Mouse (Mus musculus) liver, embryonic 16.5 days (tissue): ENCODE results near the gene Cyth3. TPM values are rescaled to one million over a fixed set of nuclear protein-coding genes. Genes with fewer than 3 reads are reported as not detected.

Experiments used
- ATAC-seq: fragments of 200-750 bp; cut with Nextera tagmentation; 2 replicates; pipeline ENCODE4 v1.8.0; 2017; ENCODE audit warnings: low read depth, mild to moderate bottlenecking, moderate number of reproducible peaks, moderate library complexity
- H3K27ac ChIP-seq: fragments of 300-500 bp; sonication (generic); 2 replicates; pipeline ENCODE4 v1.5.1; 2014; ENCODE audit warnings: mild to moderate bottlenecking, low read length
- H3K27me3 ChIP-seq: fragments of 300-500 bp; sonication (generic); 2 replicates; pipeline ENCODE4 v1.6.1; 2014; ENCODE audit warnings: low read depth, low read length, mixed read lengths; ENCODE audit not compliant: control insufficient read depth, insufficient read depth
- H3K36me3 ChIP-seq: fragments of 300-500 bp; sonication (generic); 2 replicates; pipeline ENCODE4 v1.6.1; 2014; ENCODE audit warnings: mild to moderate bottlenecking; ENCODE audit not compliant: control insufficient read depth, insufficient read depth
- H3K4me1 ChIP-seq: fragments of 300-500 bp; sonication (generic); 2 replicates; pipeline ENCODE4 v1.6.1; 2014; ENCODE audit warnings: low read depth, low read length, mixed read lengths; ENCODE audit not compliant: control insufficient read depth
- H3K4me2 ChIP-seq: fragments of 300-500 bp; sonication (generic); 2 replicates; pipeline ENCODE4 v1.6.1; 2014; ENCODE audit warnings: low read depth, low read length, mixed read lengths
- H3K4me3 ChIP-seq: fragments of 300-500 bp; sonication (generic); 2 replicates; pipeline ENCODE4 v1.5.1; 2014; ENCODE audit warnings: low read depth, mild to moderate bottlenecking, low read length
- H3K9ac ChIP-seq: fragments of 300-500 bp; sonication (generic); 2 replicates; pipeline ENCODE4 v1.6.1; 2014; ENCODE audit warnings: low read depth, low read length
- H3K9me3 ChIP-seq: fragments of 300-500 bp; sonication (generic); replicated peaks from 2 replicates; pipeline ENCODE4 v1.6.1; 2016; ENCODE audit warnings: low read length; ENCODE audit not compliant: control insufficient read depth
- WGBS: fragments of 180-500 bp; shearing (Covaris S2); extraction: QIAGEN DNeasy Blood & Tissue Kit; methylation state at CpG from one replicate; pipeline ENCODE4 v1.1.7; 2014; ENCODE audit not compliant: insufficient replicate concordance; 5-methylcytosine and 5-hydroxymethylcytosine counted together
- polyA plus RNA-seq: library from polyadenylated mRNA; unstranded; fragments of >200 nt; fragmentation: Nextera tagmentation; extraction: Ambion mirVana; gene quantifications from 2 replicates; pipeline ENCODE4 v1.2.1, GENCODE M21; 2015

Cyth3 gene
- polyA plus RNA-seq, 1 experiment from 2014 or later, result 34.7 TPM

- peaks cover 14% of the 10 kb centered on the region for H3K4me1 ChIP-seq
- no peak for ATAC-seq
- H3K27me3 ChIP-seq, result no peaks in the 10 kb centered on the region
- 0 out of 2 replicates have a peak overlapping the region, but pooled peaks have one; percentile 35 for H3K27ac ChIP-seq
- WGBS, result 77% methylated on average over 7 of the region's 7 CpGs
- peaks cover 46% of the 10 kb centered on the region for H3K36me3 ChIP-seq
- no peak overlapping the region for H3K9ac ChIP-seq
- H3K4me3 ChIP-seq, result no peak overlapping the region
- H3K4me2 ChIP-seq, result no peak overlapping the region
- H3K9me3 ChIP-seq, result no peaks in the 10 kb centered on the region
Observed at GRCm38 (mm10) chr5:143706822-143707200, 84.6 kb downstream of the Cyth3 start.

GRCm38 (mm10) chr5:143711326-143711725, 89.1 kb downstream of the Cyth3 start:
- Histone ChIP-seq H3K9ac (no peak overlapping the region), H3K4me1 (no peaks in the 10 kb centered on the region; the same call in 1 of the 2 replicates), H3K4me3 (no peak overlapping the region), H3K4me2 (no peak overlapping the region), H3K27ac (no peak overlapping the region), H3K36me3 (peaks cover 41% of the 10 kb centered on the region), H3K9me3 (no peaks in the 10 kb centered on the region), H3K27me3 (no peaks in the 10 kb centered on the region)
- ATAC-seq, result peak; percentile 69
- WGBS, result 16% methylated on average over 7 of the region's 7 CpGs

- Histone ChIP-seq H3K27me3 (no peaks in the 10 kb centered on the region), H3K9me3 (no peaks in the 10 kb centered on the region), H3K9ac (no peak overlapping the region), H3K4me1 (no peaks in the 10 kb centered on the region), H3K4me3 (no peak overlapping the region), H3K27ac (no peak overlapping the region), H3K4me2 (no peak overlapping the region), H3K36me3 (peaks cover 36% of the 10 kb centered on the region)
- WGBS, result 75% methylated on average over 14 of the region's 14 CpGs
- ATAC-seq, result no peak
Observed at GRCm38 (mm10) chr5:143712011-143712800, 90.0 kb downstream of the Cyth3 start.

- WGBS, result 81% methylated on average over 7 of the region's 7 CpGs
- no peak overlapping the region for H3K4me3 ChIP-seq
- ATAC-seq, result no peak
Observed at GRCm38 (mm10) chr5:143721962-143722361, 99.7 kb downstream of the Cyth3 start.

GRCm38 (mm10) chr5:143730915-143731314, 108.7 kb downstream of the Cyth3 start:
- peaks cover 5% of the 10 kb centered on the region; the same call in 1 of the 2 replicates for H3K36me3 ChIP-seq
- H3K4me2 ChIP-seq, result peak overlapping the region; percentile 99
- H3K4me1 ChIP-seq, result peaks cover 10% of the 10 kb centered on the region
- WGBS, result 8% methylated on average over 6 of the region's 6 CpGs
- H3K27ac ChIP-seq, result peak overlapping the region; percentile 84
- no peaks in the 10 kb centered on the region for H3K27me3 ChIP-seq
- H3K9me3 ChIP-seq, result no peaks in the 10 kb centered on the region
- H3K4me3 ChIP-seq, result peak overlapping the region; percentile 81
- no peak for ATAC-seq
- peak overlapping the region; percentile 91 for H3K9ac ChIP-seq

More at GRCm38 (mm10) chr5:143721962-143722361, 99.7 kb downstream of the Cyth3 start:
- no peak overlapping the region for H3K27ac ChIP-seq
- no peak overlapping the region for H3K4me2 ChIP-seq
- peaks cover 10% of the 10 kb centered on the region; the same call in 1 of the 2 replicates for H3K36me3 ChIP-seq
- no peak overlapping the region for H3K9ac ChIP-seq
- H3K9me3 ChIP-seq, result no peaks in the 10 kb centered on the region
- H3K27me3 ChIP-seq, result no peaks in the 10 kb centered on the region
- peaks cover 7% of the 10 kb centered on the region for H3K4me1 ChIP-seq

- Histone ChIP-seq H3K36me3 (peaks cover 5% of the 10 kb centered on the region; the same call in 1 of the 2 replicates), H3K4me2 (peak overlapping the region; percentile 99), H3K27me3 (no peaks in the 10 kb centered on the region), H3K4me1 (peaks cover 10% of the 10 kb centered on the region), H3K27ac (peak overlapping the region; percentile 84), H3K9ac (peak overlapping the region; percentile 91), H3K9me3 (no peaks in the 10 kb centered on the region), H3K4me3 (peak overlapping the region; percentile 81)
- peak; percentile 35 for ATAC-seq
- under 1% methylated on average over 70 of the region's 82 CpGs for WGBS
Observed at GRCm38 (mm10) chr5:143731483-143732112, 109.4 kb downstream of the Cyth3 start.

GRCm38 (mm10) chr5:143732180-143732891, 110.1 kb downstream of the Cyth3 start, which contains the start of gene Usp42:
Usp42 (minus strand) TSS chr5:143732280.
- WGBS, result under 1% methylated on average over 46 of the region's 82 CpGs
- peaks cover 2% of the 10 kb centered on the region; the same call in 1 of the 2 replicates for H3K36me3 ChIP-seq
- peak; percentile 95 for ATAC-seq
- H3K27ac ChIP-seq, result peak within 1 kb of the TSS; percentile 84
- H3K4me2 ChIP-seq, result peak within 1 kb of the TSS; percentile 99
- H3K9me3 ChIP-seq, result no peaks in the 10 kb centered on the region
- H3K4me3 ChIP-seq, result peak within 1 kb of the TSS; percentile 81
- H3K4me1 ChIP-seq, result peaks cover 10% of the 10 kb centered on the region
- H3K27me3 ChIP-seq, result no peaks in the 10 kb centered on the region
- peak within 1 kb of the TSS; percentile 91 for H3K9ac ChIP-seq

GRCm38 (mm10) chr5:143749630-143750208, 127.5 kb downstream of the Cyth3 start:
- Histone ChIP-seq H3K27ac (no peak overlapping the region), H3K4me1 (no peaks in the 10 kb centered on the region), H3K36me3 (no peaks in the 10 kb centered on the region), H3K27me3 (no peaks in the 10 kb centered on the region), H3K4me2 (no peak overlapping the region), H3K9ac (no peak overlapping the region), H3K9me3 (no peaks in the 10 kb centered on the region), H3K4me3 (no peak overlapping the region)
- ATAC-seq, result no peak
- 41% methylated on average over 2 of the region's 2 CpGs for WGBS
